Mouse (Mus musculus) stomach, postnatal 0 days (tissue): ENCODE measurements around the gene Aida. TPM values are rescaled to one million over a fixed set of nuclear protein-coding genes. Genes with fewer than 3 reads are reported as not detected.
A peak's percentile ranks its signal among the peaks of the same experiment; 100 is the strongest.

Experiments
- ATAC-seq: fragments of 200-750 bp; cut with Nextera tagmentation; 2 replicates; pipeline ENCODE4 v1.8.0; 2017; ENCODE audit not compliant: low FRiP score, low TSS enrichment
- DNase-seq: peaks from one replicate; pipeline ENCODE4 v3.0.0-alpha.2; 2016; ENCODE audit warnings: low spot score
- H3K27ac ChIP-seq: fragments of 300-500 bp; sonication (generic); replicated peaks from 2 replicates; pipeline ENCODE4 v1.5.1; 2014; ENCODE audit warnings: mild to moderate bottlenecking, control low read depth
- H3K27me3 ChIP-seq: fragments of 300-500 bp; sonication (generic); 2 replicates; pipeline ENCODE4 v1.6.1; 2014; ENCODE audit warnings: low read length; ENCODE audit not compliant: control insufficient read depth, insufficient read depth
- H3K36me3 ChIP-seq: fragments of 300-500 bp; sonication (generic); 2 replicates; pipeline ENCODE4 v1.6.1; 2014; ENCODE audit warnings: low read length, mixed read lengths; ENCODE audit not compliant: control insufficient read depth, insufficient read depth
- H3K4me1 ChIP-seq: fragments of 300-500 bp; sonication (generic); replicated peaks from 2 replicates; pipeline ENCODE4 v1.6.1; 2014; ENCODE audit warnings: antibody characterized with exemption; ENCODE audit not compliant: control insufficient read depth, insufficient read depth
- H3K4me2 ChIP-seq: fragments of 300-500 bp; sonication (generic); replicated peaks from 2 replicates; pipeline ENCODE4 v1.6.1; 2014; ENCODE audit warnings: low read depth, mild to moderate bottlenecking, control low read depth, moderate library complexity
- H3K4me3 ChIP-seq: fragments of 300-500 bp; sonication (generic); 2 replicates; pipeline ENCODE4 v1.5.1; 2014; ENCODE audit warnings: low read depth, low read length, control low read depth
- H3K9ac ChIP-seq: fragments of 300-500 bp; sonication (generic); 2 replicates; pipeline ENCODE4 v1.6.1; 2014; ENCODE audit warnings: mild to moderate bottlenecking, low read length, control low read depth, mixed read lengths
- H3K9me3 ChIP-seq: fragments of 300-500 bp; sonication (generic); 2 replicates; pipeline ENCODE4 v1.6.1; 2016; ENCODE audit warnings: low read length; ENCODE audit not compliant: control insufficient read depth
- CTCF ChIP-seq: IDR thresholded peaks from 2 replicates; pipeline ENCODE4 v1.5.1; 2016; ENCODE audit warnings: antibody characterized with exemption, low read depth, mild to moderate bottlenecking, moderate library complexity
- EP300 ChIP-seq: optimal IDR thresholded peaks from 2 replicates; pipeline ENCODE3; 2016; ENCODE audit warnings: antibody characterized with exemption
- WGBS: fragments of 180-500 bp; shearing (Covaris S2); extraction: QIAGEN DNeasy Blood & Tissue Kit; methylation state at CpG from one replicate; pipeline ENCODE4 v1.1.7; 2014; 5-methylcytosine and 5-hydroxymethylcytosine counted together
- polyA plus RNA-seq: library from polyadenylated mRNA; unstranded; fragments of >200 nt; fragmentation: Nextera tagmentation; extraction: Ambion mirVana; gene quantifications from 2 replicates; pipeline ENCODE4 v1.2.1, GENCODE M21; 2015

Gene Aida
- 21.1 and 22.3 TPM in 2 replicates for polyA plus RNA-seq

- no peak for TF ChIP-seq EP300
- no peak for TF ChIP-seq CTCF
- peak within 1 kb of the TSS; percentile 63 for H3K9ac ChIP-seq
- H3K4me3 ChIP-seq: peak within 1 kb of the TSS; percentile 54
- no peaks in the 10 kb centered on the region for H3K27me3 ChIP-seq
- DNase-seq (no peak), ATAC-seq (peak; percentile 4; the same call in 1 of the 2 replicates)
- H3K27ac ChIP-seq: peak within 1 kb of the TSS; percentile 59
- no peaks in the 10 kb centered on the region for H3K4me1 ChIP-seq
- under 1% methylated on average over 26 of the region's 26 CpGs for WGBS
- peaks cover 3% of the 10 kb centered on the region; the same call in 1 of the 2 replicates for H3K36me3 ChIP-seq
- H3K4me2 ChIP-seq: peak within 1 kb of the TSS; percentile 59
- H3K9me3 ChIP-seq: no peaks in the 10 kb centered on the region
These were observed at the start of gene Aida for GRCm38 (mm10) chr1:183296465-183296864. Aida (plus strand) TSS chr1:183296590.

- ATAC-seq: no peak
- Histone ChIP-seq H3K4me2 (no peak overlapping the region), H3K27me3 (no peaks in the 10 kb centered on the region), H3K9me3 (no peaks in the 10 kb centered on the region), H3K4me1 (no peaks in the 10 kb centered on the region), H3K27ac (no peak overlapping the region), H3K9ac (no peak overlapping the region), H3K4me3 (no peak overlapping the region), H3K36me3 (no peaks in the 10 kb centered on the region)
- TF ChIP-seq EP300 (no peak), CTCF (no peak)
- DNase-seq: no peak
- WGBS: 24% methylated on average over 1 of the region's 1 CpGs
These were observed 48.2 kb upstream of the Aida start for GRCm38 (mm10) chr1:183248144-183248543.

- Histone ChIP-seq H3K4me1 (no peaks in the 10 kb centered on the region), H3K36me3 (no peaks in the 10 kb centered on the region), H3K4me3 (no peak overlapping the region), H3K9me3 (no peaks in the 10 kb centered on the region), H3K9ac (no peak overlapping the region), H3K27ac (no peak overlapping the region), H3K27me3 (no peaks in the 10 kb centered on the region), H3K4me2 (no peak overlapping the region)
- 55% methylated on average over 4 of the region's 4 CpGs for WGBS
- TF ChIP-seq EP300 (no peak), CTCF (no peak)
- peak; percentile 34 for DNase-seq
- peak; percentile 61; the same call in 1 of the 2 replicates for ATAC-seq
These were observed 45.8 kb upstream of the Aida start for GRCm38 (mm10) chr1:183250612-183251011.

GRCm38 (mm10) chr1:183251818-183252217 lies 44.6 kb upstream of the Aida start:
- Histone ChIP-seq H3K36me3 (no peaks in the 10 kb centered on the region), H3K27ac (no peak overlapping the region), H3K4me3 (no peak overlapping the region), H3K9me3 (no peaks in the 10 kb centered on the region), H3K4me2 (no peak overlapping the region), H3K4me1 (no peaks in the 10 kb centered on the region), H3K9ac (no peak overlapping the region), H3K27me3 (no peaks in the 10 kb centered on the region)
- ATAC-seq (no peak), DNase-seq (no peak)
- TF ChIP-seq EP300: no peak
- TF ChIP-seq CTCF: no peak
- WGBS: 59% methylated on average over 2 of the region's 2 CpGs

GRCm38 (mm10) chr1:183252574-183252973 lies 43.8 kb upstream of the Aida start:
- Histone ChIP-seq H3K4me2 (no peak overlapping the region), H3K4me3 (no peak overlapping the region), H3K9ac (no peak overlapping the region), H3K9me3 (no peaks in the 10 kb centered on the region), H3K27ac (no peak overlapping the region), H3K4me1 (no peaks in the 10 kb centered on the region), H3K36me3 (no peaks in the 10 kb centered on the region), H3K27me3 (no peaks in the 10 kb centered on the region)
- ATAC-seq (no peak), DNase-seq (no peak)
- WGBS: 46% methylated on average over 10 of the region's 10 CpGs
- TF ChIP-seq EP300 (no peak), CTCF (no peak)

GRCm38 (mm10) chr1:183264145-183265008 lies 32.0 kb upstream of the Aida start:
- H3K27ac ChIP-seq: no peak overlapping the region
- 60% methylated on average over 13 of the region's 13 CpGs for WGBS
- no peaks in the 10 kb centered on the region for H3K9me3 ChIP-seq
- no peaks in the 10 kb centered on the region for H3K4me1 ChIP-seq
- ATAC-seq: peak; percentile 90
- DNase-seq: peak; percentile 55
- TF ChIP-seq EP300: no peak
- TF ChIP-seq CTCF: no peak
- no peak overlapping the region for H3K4me3 ChIP-seq
- H3K27me3 ChIP-seq: no peaks in the 10 kb centered on the region
- no peak overlapping the region for H3K4me2 ChIP-seq
- H3K36me3 ChIP-seq: no peaks in the 10 kb centered on the region
- H3K9ac ChIP-seq: no peak overlapping the region
